Mouse (Mus musculus) E14TG2a.4 (cell line): ENCODE measurements around the gene Nhlrc2.

Source experiments
- CTCF ChIP-seq: conservative IDR thresholded peaks from 2 replicates; pipeline ENCODE4 v1.5.1; 2014; ENCODE audit warnings: low read length
- POU5F1 ChIP-seq: IDR thresholded peaks from 2 replicates; pipeline ENCODE4 v1.6.1; 2014; ENCODE audit warnings: low read length, borderline replicate concordance

- no peak for TF ChIP-seq CTCF
- no peak for TF ChIP-seq POU5F1
Measured at GRCm38 (mm10) chr19:56566940-56567339, 18.9 kb downstream of the Nhlrc2 start.
